Mouse (Mus musculus) stomach, postnatal 0 days (tissue): ENCODE measurements at regions not wholly inside any gene's neighbourhood (a gene's known extent, or its start where the extent isn't known, plus 50 kb on each side); places are given as distances from the start of the nearest gene placed in this dataset.

ENCODE experiments used
- ATAC-seq: fragments of 200-750 bp; cut with Nextera tagmentation; 2 replicates; pipeline ENCODE4 v1.8.0; 2017; ENCODE audit not compliant: low FRiP score, low TSS enrichment
- DNase-seq: peaks from one replicate; pipeline ENCODE4 v3.0.0-alpha.2; 2016; ENCODE audit warnings: low spot score
- H3K27ac ChIP-seq: fragments of 300-500 bp; sonication (generic); replicated peaks from 2 replicates; pipeline ENCODE4 v1.5.1; 2014; ENCODE audit warnings: mild to moderate bottlenecking, control low read depth
- H3K27me3 ChIP-seq: fragments of 300-500 bp; sonication (generic); 2 replicates; pipeline ENCODE4 v1.6.1; 2014; ENCODE audit warnings: low read length; ENCODE audit not compliant: control insufficient read depth, insufficient read depth
- H3K36me3 ChIP-seq: fragments of 300-500 bp; sonication (generic); 2 replicates; pipeline ENCODE4 v1.6.1; 2014; ENCODE audit warnings: low read length, mixed read lengths; ENCODE audit not compliant: control insufficient read depth, insufficient read depth
- H3K4me1 ChIP-seq: fragments of 300-500 bp; sonication (generic); replicated peaks from 2 replicates; pipeline ENCODE4 v1.6.1; 2014; ENCODE audit warnings: antibody characterized with exemption; ENCODE audit not compliant: control insufficient read depth, insufficient read depth
- H3K4me2 ChIP-seq: fragments of 300-500 bp; sonication (generic); replicated peaks from 2 replicates; pipeline ENCODE4 v1.6.1; 2014; ENCODE audit warnings: low read depth, mild to moderate bottlenecking, control low read depth, moderate library complexity
- H3K4me3 ChIP-seq: fragments of 300-500 bp; sonication (generic); 2 replicates; pipeline ENCODE4 v1.5.1; 2014; ENCODE audit warnings: low read depth, low read length, control low read depth
- H3K9ac ChIP-seq: fragments of 300-500 bp; sonication (generic); 2 replicates; pipeline ENCODE4 v1.6.1; 2014; ENCODE audit warnings: mild to moderate bottlenecking, low read length, control low read depth, mixed read lengths
- H3K9me3 ChIP-seq: fragments of 300-500 bp; sonication (generic); 2 replicates; pipeline ENCODE4 v1.6.1; 2016; ENCODE audit warnings: low read length; ENCODE audit not compliant: control insufficient read depth
- CTCF ChIP-seq: IDR thresholded peaks from 2 replicates; pipeline ENCODE4 v1.5.1; 2016; ENCODE audit warnings: antibody characterized with exemption, low read depth, mild to moderate bottlenecking, moderate library complexity
- EP300 ChIP-seq: optimal IDR thresholded peaks from 2 replicates; pipeline ENCODE3; 2016; ENCODE audit warnings: antibody characterized with exemption
- WGBS: fragments of 180-500 bp; shearing (Covaris S2); extraction: QIAGEN DNeasy Blood & Tissue Kit; methylation state at CpG from one replicate; pipeline ENCODE4 v1.1.7; 2014; 5-methylcytosine and 5-hydroxymethylcytosine counted together

DNA sequence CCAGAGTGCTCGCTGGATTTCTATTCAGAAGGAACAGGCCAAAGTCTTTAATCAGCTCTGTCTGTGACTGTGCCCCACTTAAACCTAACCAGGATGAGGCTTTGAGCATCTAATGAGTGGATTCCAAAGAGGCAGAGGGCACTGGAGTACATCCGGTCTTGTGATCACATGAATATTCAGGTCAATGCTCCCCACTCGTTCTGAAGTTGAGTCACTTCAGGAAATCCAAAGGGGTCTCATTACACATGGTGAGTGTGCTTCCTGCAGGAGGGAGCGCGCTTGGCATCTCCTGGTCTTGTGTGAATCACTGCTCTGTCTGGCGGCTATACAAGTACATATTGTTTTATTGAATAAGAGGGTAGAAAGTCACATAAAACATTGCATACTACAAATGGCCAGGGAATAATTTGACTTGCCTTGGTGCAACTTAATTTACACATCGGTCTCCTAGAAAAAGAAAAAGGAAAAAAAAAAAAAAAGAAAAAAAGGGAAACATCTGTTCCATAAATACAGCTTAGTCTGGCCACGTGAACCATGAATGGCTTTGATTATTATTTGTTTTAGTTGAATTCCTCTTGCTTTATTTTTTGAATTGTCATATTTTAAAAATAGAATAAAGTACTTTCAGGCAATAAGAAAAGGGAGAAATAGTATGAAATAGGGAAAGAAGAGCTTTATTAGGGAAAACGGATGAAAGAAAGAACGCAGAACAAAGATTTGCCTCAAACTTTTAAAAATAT is 148.1 kb upstream of the Hmga2 start:
- no peaks in the 10 kb centered on the region for H3K36me3 ChIP-seq
- no peaks in the 10 kb centered on the region for H3K9me3 ChIP-seq
- TF ChIP-seq CTCF (no peak), EP300 (no peak)
- H3K4me3 ChIP-seq = no peak overlapping the region
- no peaks in the 10 kb centered on the region for H3K27me3 ChIP-seq
- H3K9ac ChIP-seq = no peak overlapping the region
- DNase-seq (no peak), ATAC-seq (no peak)
- H3K27ac ChIP-seq = no peak overlapping the region
- WGBS = 70% methylated on average over 10 of the region's 10 CpGs
- H3K4me1 ChIP-seq = no peaks in the 10 kb centered on the region
- H3K4me2 ChIP-seq = no peak overlapping the region

DNA sequence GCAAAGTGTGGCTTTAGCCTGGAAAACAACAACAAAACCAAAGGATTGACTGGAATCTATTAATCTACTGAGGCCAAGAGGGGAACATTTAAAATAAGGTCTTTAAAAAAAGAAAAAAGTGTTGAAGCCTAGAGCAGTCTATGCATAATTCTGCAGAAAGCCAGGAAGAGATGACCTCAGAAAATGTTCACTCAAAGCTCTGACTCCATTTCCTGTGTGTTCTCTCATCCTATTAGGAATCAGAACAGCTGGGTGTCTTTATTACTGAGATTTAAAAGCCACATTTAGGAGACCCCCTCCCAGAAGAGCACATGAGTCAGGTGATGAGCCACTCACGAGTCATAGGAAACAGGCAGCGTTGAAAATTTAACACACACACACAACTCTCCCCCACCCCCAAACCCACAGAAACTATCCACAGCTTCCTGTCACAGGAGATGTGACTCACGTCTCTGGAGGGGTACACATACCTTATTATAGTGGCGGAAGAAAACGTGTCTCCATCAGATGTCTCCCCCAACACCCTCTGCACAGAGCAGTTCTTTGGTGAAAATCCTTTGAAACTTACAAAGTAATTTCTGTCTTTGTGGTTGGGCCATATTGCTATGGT is 140.2 kb upstream of the Hmga2 start:
- no peaks in the 10 kb centered on the region for H3K27me3 ChIP-seq
- ATAC-seq = no peak
- TF ChIP-seq EP300 (no peak), CTCF (no peak)
- 58% methylated on average over 5 of the region's 5 CpGs for WGBS
- H3K4me2 ChIP-seq = no peak overlapping the region
- H3K4me1 ChIP-seq = no peaks in the 10 kb centered on the region
- H3K9me3 ChIP-seq = no peaks in the 10 kb centered on the region
- no peak overlapping the region for H3K9ac ChIP-seq
- no peak overlapping the region for H3K4me3 ChIP-seq
- H3K27ac ChIP-seq = no peak overlapping the region
- H3K36me3 ChIP-seq = no peaks in the 10 kb centered on the region
- DNase-seq = no peak

DNA sequence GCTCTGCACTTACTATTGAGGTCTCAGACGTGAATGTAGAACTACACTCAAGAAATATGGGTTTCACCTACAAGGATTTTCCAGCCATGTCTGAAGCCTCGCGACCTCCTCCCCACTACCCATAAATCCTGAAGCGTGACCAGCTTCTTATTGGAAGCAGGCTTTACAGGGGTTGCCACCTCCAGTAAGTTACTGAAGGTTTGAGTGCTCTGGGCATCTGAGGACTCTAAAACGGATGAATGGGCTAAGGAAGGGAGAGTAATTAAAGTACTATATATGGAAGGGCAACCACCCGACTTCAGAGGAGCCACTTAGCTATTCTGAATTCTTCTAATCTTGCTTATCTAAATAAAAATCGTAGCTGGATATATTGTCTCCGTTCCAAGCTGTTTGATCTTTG is 136.1 kb upstream of the Hmga2 start:
- Histone ChIP-seq H3K27me3 (no peaks in the 10 kb centered on the region), H3K4me1 (no peaks in the 10 kb centered on the region), H3K4me3 (no peak overlapping the region), H3K9me3 (no peaks in the 10 kb centered on the region), H3K4me2 (no peak overlapping the region), H3K9ac (no peak overlapping the region), H3K27ac (no peak overlapping the region), H3K36me3 (no peaks in the 10 kb centered on the region)
- ATAC-seq = no peak
- WGBS = 64% methylated on average over 8 of the region's 8 CpGs
- TF ChIP-seq EP300 (no peak), CTCF (no peak)
- DNase-seq = no peak

DNA sequence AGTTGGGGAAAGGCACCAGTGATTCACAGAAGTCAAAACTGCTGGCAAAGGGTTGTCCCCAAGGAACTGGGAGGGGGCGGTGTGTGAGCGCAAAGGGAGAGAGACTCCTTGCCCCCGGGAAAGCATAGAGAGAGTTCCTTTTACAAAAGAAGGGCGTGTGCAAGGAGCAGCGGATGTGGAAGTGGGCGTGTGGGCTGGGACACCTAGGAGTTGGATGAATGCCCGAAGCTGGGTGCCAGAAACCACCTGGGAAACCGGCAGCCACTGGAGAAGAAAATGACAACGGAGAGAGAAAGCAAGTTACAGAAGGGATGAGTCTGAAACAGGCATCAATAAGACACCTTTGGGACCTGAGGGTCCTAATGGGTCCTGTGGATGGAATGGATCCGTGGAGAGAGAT is 133.8 kb upstream of the Hmga2 start:
- Histone ChIP-seq H3K4me3 (no peak overlapping the region), H3K9me3 (no peaks in the 10 kb centered on the region), H3K9ac (no peak overlapping the region), H3K27ac (no peak overlapping the region), H3K4me2 (no peak overlapping the region), H3K27me3 (no peaks in the 10 kb centered on the region), H3K36me3 (no peaks in the 10 kb centered on the region), H3K4me1 (no peaks in the 10 kb centered on the region)
- ATAC-seq = no peak
- 51% methylated on average over 10 of the region's 10 CpGs for WGBS
- DNase-seq = no peak
- TF ChIP-seq CTCF = no peak
- TF ChIP-seq EP300 = no peak

DNA sequence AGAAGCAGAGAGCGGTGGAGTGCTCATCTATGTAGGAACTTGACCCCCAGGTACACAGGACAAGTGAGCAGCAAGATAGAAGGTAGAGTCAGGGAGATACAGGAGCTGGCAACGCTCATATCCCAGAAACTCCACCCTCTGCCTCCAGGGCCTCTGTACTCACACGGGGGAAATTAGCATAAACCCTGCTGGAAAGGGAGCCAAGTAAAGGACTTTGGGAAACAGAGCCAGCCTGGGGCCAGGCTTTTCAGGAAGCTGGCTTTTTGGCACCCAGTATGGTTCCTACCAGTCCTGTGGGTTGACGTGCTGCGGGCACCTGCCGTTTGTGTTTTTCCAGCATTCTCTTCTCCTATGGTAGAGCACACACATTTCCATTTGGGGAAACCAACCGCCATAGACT is 128.2 kb upstream of the Hmga2 start:
- H3K4me2 ChIP-seq = no peak overlapping the region
- ATAC-seq (no peak), DNase-seq (no peak)
- no peaks in the 10 kb centered on the region for H3K27me3 ChIP-seq
- H3K36me3 ChIP-seq = no peaks in the 10 kb centered on the region
- no peak for TF ChIP-seq EP300
- no peak for TF ChIP-seq CTCF
- no peaks in the 10 kb centered on the region for H3K4me1 ChIP-seq
- no peak overlapping the region for H3K4me3 ChIP-seq
- H3K27ac ChIP-seq = no peak overlapping the region
- no peaks in the 10 kb centered on the region for H3K9me3 ChIP-seq
- WGBS = 65% methylated on average over 7 of the region's 7 CpGs
- H3K9ac ChIP-seq = no peak overlapping the region

DNA sequence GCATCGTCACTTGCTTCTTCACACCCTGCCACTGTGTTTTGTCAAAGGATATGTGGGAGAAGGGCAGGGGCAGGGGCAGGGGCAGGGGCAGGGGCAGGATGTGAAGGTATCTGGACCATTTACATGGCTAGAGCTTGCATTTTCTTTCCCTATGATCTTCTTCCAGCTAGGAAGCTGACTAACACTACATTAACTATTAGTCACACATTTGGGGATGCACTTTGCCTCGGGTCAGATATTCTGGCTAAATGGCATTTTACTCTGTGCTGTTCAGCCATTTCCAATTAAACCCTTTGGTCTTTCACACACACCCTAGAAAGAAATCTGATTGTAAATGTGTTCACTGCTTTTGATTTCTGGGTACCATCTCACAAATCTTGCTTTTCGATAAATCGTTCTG is 126.9 kb upstream of the Hmga2 start:
- Histone ChIP-seq H3K4me1 (no peaks in the 10 kb centered on the region), H3K36me3 (no peaks in the 10 kb centered on the region), H3K4me3 (no peak overlapping the region), H3K9ac (no peak overlapping the region), H3K9me3 (no peaks in the 10 kb centered on the region), H3K27ac (no peak overlapping the region), H3K27me3 (no peaks in the 10 kb centered on the region), H3K4me2 (no peak overlapping the region)
- ATAC-seq (no peak), DNase-seq (no peak)
- WGBS = 83% methylated on average over 4 of the region's 4 CpGs
- TF ChIP-seq EP300 = no peak
- no peak for TF ChIP-seq CTCF
